ENCODE assay signal across 8 mouse cellular contexts in the genomic region with DNA sequence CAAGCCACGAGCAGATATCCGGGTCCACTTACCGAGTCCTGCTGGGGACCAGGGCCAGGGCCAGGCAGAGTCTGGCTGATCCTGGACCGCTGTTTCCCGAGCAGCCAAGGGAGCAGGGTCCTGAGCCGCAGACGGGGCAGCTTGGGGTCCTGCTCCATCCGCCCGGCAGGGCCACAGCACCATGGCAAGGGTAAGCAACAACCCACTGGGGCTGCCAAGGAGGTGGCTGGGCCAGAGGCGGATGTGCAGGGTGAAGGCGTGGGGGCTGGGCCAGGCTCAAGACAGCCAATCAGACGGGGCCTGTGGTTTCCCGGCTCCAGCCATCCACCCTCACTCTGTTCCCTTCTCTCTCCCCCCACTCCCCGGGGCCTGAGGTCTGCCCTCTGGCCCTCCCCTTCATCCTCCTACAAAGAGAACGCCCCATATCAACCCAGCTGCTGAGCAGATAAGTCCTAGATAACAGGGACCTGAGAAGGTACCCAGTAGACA. TPM values are rescaled to one million over a fixed set of nuclear protein-coding genes. Genes with fewer than 3 reads are reported as not detected.
DNase-seq lines count a peak whose midpoint lies in the region; ATAC-seq and TF ChIP-seq lines count a peak whose summit lies in the region.

No protein-coding gene starts in this region.

- peak overlapping the region; percentile 95 for H3K27ac ChIP-seq in liver, embryonic 13.5 days
- peak overlapping the region; percentile 64 for H3K27ac ChIP-seq in small intestine, adult 2 months (ENCODE audit: insufficient read depth, low read depth, low read length)
- H3K27ac ChIP-seq in midbrain, embryonic 15.5 days = no peak overlapping the region
- H3K27ac ChIP-seq in midbrain, embryonic 14.5 days (replicated peaks; ENCODE audit: low read depth, low read length) = no peak overlapping the region

- peak; percentile 97 for ATAC-seq in CD4-positive, CD25-positive, alpha-beta regulatory T cell, adult 4 months
- ATAC-seq in liver, embryonic 13.5 days (ENCODE audit: low read depth) = peak; percentile 80
- no peak for ATAC-seq in midbrain, embryonic 15.5 days (replicated peaks)
- ATAC-seq in midbrain, embryonic 14.5 days (ENCODE audit: low FRiP score, low TSS enrichment) = no peak

- intact Hi-C loops in gastrocnemius, postnatal 14 days (cut with DNase I; ENCODE audit: low total_unique reads) = no loop called here

- peak overlapping the region; percentile 67 for H3K4me3 ChIP-seq in liver, embryonic 13.5 days (replicated peaks)
- H3K4me3 ChIP-seq in small intestine, adult 2 months (ENCODE audit: low read depth, low read length) = peak overlapping the region; percentile 72
- H3K4me3 ChIP-seq in midbrain, embryonic 15.5 days = no peak overlapping the region
- H3K4me3 ChIP-seq in midbrain, embryonic 14.5 days (replicated peaks; ENCODE audit: low read depth, low read length) = no peak overlapping the region

- H3K36me3 ChIP-seq in liver, embryonic 13.5 days = peaks cover 41% of the 10 kb centered on the region
- H3K36me3 ChIP-seq in small intestine, adult 2 months (ENCODE audit: control insufficient read depth, insufficient read depth, low read length) = peaks cover 71% of the 10 kb centered on the region
- 0 out of 2 replicates have a peak, but pooled peaks cover 2% of the 10 kb centered on the region for H3K36me3 ChIP-seq in midbrain, embryonic 15.5 days (replicated peaks)
- H3K36me3 ChIP-seq in midbrain, embryonic 14.5 days (ENCODE audit: control insufficient read depth, insufficient read depth, low read length) = 0 out of 2 replicates have a peak, but pooled peaks cover 7% of the 10 kb centered on the region

- TF ChIP-seq POLR2A in small intestine, adult 2 months (IDR thresholded peaks at IDR 0.05; ENCODE audit: low read depth, low read length) = no peak

- H3K4me2 ChIP-seq in liver, embryonic 13.5 days = peak overlapping the region; percentile 76
- H3K4me2 ChIP-seq in midbrain, embryonic 15.5 days = no peak overlapping the region
- H3K4me2 ChIP-seq in midbrain, embryonic 14.5 days (ENCODE audit: low read length) = no peak overlapping the region

- TF ChIP-seq CTCF in small intestine, adult 2 months (IDR thresholded peaks at IDR 0.05; ENCODE audit: extremely low read depth, insufficient read length, insufficient replicate concordance, low read depth, low read length) = no peak

- H3K27me3 ChIP-seq in liver, embryonic 13.5 days = no peaks in the 10 kb centered on the region
- no peaks in the 10 kb centered on the region for H3K27me3 ChIP-seq in small intestine, adult 2 months (ENCODE audit: control insufficient read depth, insufficient read depth, low read length)
- no peaks in the 10 kb centered on the region for H3K27me3 ChIP-seq in midbrain, embryonic 15.5 days (replicated peaks)
- no peaks in the 10 kb centered on the region for H3K27me3 ChIP-seq in midbrain, embryonic 14.5 days (ENCODE audit: control insufficient read depth, insufficient read depth, low read length)

- H3K4me1 ChIP-seq in liver, embryonic 13.5 days (replicated peaks) = peaks cover 77% of the 10 kb centered on the region
- H3K4me1 ChIP-seq in small intestine, adult 2 months (ENCODE audit: control insufficient read depth, insufficient read depth, insufficient read length, low read length) = peaks cover 5% of the 10 kb centered on the region
- H3K4me1 ChIP-seq in midbrain, embryonic 15.5 days = no peaks in the 10 kb centered on the region
- no peaks in the 10 kb centered on the region for H3K4me1 ChIP-seq in midbrain, embryonic 14.5 days (ENCODE audit: control insufficient read depth, insufficient read depth, low read length)

- no peaks in the 10 kb centered on the region for H3K9me3 ChIP-seq in liver, embryonic 13.5 days (replicated peaks)
- no peaks in the 10 kb centered on the region for H3K9me3 ChIP-seq in midbrain, embryonic 15.5 days
- H3K9me3 ChIP-seq in midbrain, embryonic 14.5 days (ENCODE audit: control insufficient read depth, low read length) = no peaks in the 10 kb centered on the region

- WGBS in liver, embryonic 13.5 days (ENCODE audit: insufficient replicate concordance) = 16% methylated on average over 15 of the region's 15 CpGs
- WGBS in small intestine, adult 2 months = 75% methylated on average over 15 of the region's 15 CpGs
- 69% methylated on average over 15 of the region's 15 CpGs for WGBS in midbrain, embryonic 15.5 days
- 65% methylated on average over 15 of the region's 15 CpGs for WGBS in midbrain, embryonic 14.5 days

- peak; percentile 47 to 60 for DNase-seq in cerebellum, adult 18-20 months
- DNase-seq in cerebellum, postnatal 10 days = no peak
- DNase-seq in gastrocnemius, postnatal 14 days = peak; percentile 31
- DNase-seq in liver, embryonic 13.5 days = peak; percentile 55
- no peak for DNase-seq in midbrain, embryonic 14.5 days

- H3K9ac ChIP-seq in liver, embryonic 13.5 days = peak overlapping the region; percentile 77
- H3K9ac ChIP-seq in midbrain, embryonic 15.5 days = no peak overlapping the region
- no peak overlapping the region for H3K9ac ChIP-seq in midbrain, embryonic 14.5 days (replicated peaks; ENCODE audit: low read length)

RNA-seq across cellular contexts. Expression of a gene that starts 14.7 kb away (rescaled TPM):
- polyA plus RNA-seq in CD4-positive, CD25-positive, alpha-beta regulatory T cell, adult 4 months (2017; shearing (Covaris generic)) = 100 to 1,000 TPM; 118 to 183 TPM
- 1 to 10 TPM; 5.0 to 5.4 TPM for total RNA-seq in gastrocnemius, postnatal 14 days (2021)
- 50.3 and 54.2 TPM in 2 replicates for polyA plus RNA-seq in liver, embryonic 13.5 days (2015; fragmentation: Nextera tagmentation; extraction: Ambion mirVana)
- 91.5 and 220 TPM in 2 replicates for polyA plus RNA-seq in small intestine, adult 2 months (2012; rRNA removed)
- 23.8 and 24.1 TPM in 2 replicates for polyA plus RNA-seq in midbrain, embryonic 15.5 days (2015; fragmentation: Nextera tagmentation; extraction: Ambion mirVana)
- 18.8 and 22.0 TPM in 2 replicates for polyA plus RNA-seq in midbrain, embryonic 14.5 days (2014; fragmentation: Nextera tagmentation; extraction: Ambion mirVana)

Comparison
In these comparisons a context has a peak if more than half of its experiments do, and no peak if none do; other contexts are left out.
1. DNase-seq: peak in cerebellum, adult 18-20 months (2 of 2), gastrocnemius, postnatal 14 days (single experiment) and liver, embryonic 13.5 days (single experiment); none in cerebellum, postnatal 10 days (0 of 2) and midbrain, embryonic 14.5 days (single experiment).
2. ATAC-seq: peak in CD4-positive, CD25-positive, alpha-beta regulatory T cell, adult 4 months (single experiment) and liver, embryonic 13.5 days (single experiment); none in midbrain, embryonic 15.5 days (single experiment) and midbrain, embryonic 14.5 days (single experiment).
3. H3K27ac ChIP-seq: peak in liver, embryonic 13.5 days (single experiment) and small intestine, adult 2 months (single experiment); none in midbrain, embryonic 15.5 days (single experiment) and midbrain, embryonic 14.5 days (single experiment).
4. H3K4me3 ChIP-seq: peak in liver, embryonic 13.5 days (single experiment) and small intestine, adult 2 months (single experiment); none in midbrain, embryonic 15.5 days (single experiment) and midbrain, embryonic 14.5 days (single experiment).